Mouse (Mus musculus) kidney, postnatal 36 days (tissue): Measurements from ENCODE around the gene Kcnk6.
"Not testable (repeated sequence)": the region's sequence is repeated elsewhere in the genome, so short reads cannot be mapped to it uniquely, and the experiment has no call there.

Experiments used
- DNase-seq, 2 experiments: peaks; one replicate each; pipeline ENCODE4 v3.0.0; 2021 to 2022; ENCODE audit warnings: mixed read lengths in 2 of 2

Kcnk6 gene

GRCm38 (mm10) chr7:29194230-29194629, 38.1 kb downstream of the Kcnk6 start:
- DNase-seq = not testable (repeated sequence)

- DNase-seq = not testable (repeated sequence)
These were observed 51.0 kb downstream of the Kcnk6 start for GRCm38 (mm10) chr7:29181323-29181722.

GRCm38 (mm10) chr7:29180854-29181236, 51.5 kb downstream of the Kcnk6 start:
- no peak for DNase-seq

- DNase-seq = peak; percentile 98
These were observed 52.0 kb downstream of the Kcnk6 start, which contains the start of gene Psmd8 for GRCm38 (mm10) chr7:29180077-29180853. Psmd8 (minus strand) TSS chr7:29180701.

GRCm38 (mm10) chr7:29179323-29179722, 53.0 kb downstream of the Kcnk6 start:
- DNase-seq = no peak

- peak in 1 of 2 experiments; percentile 55 for DNase-seq
These were observed 54.2 kb downstream of the Kcnk6 start for GRCm38 (mm10) chr7:29178106-29178505.

GRCm38 (mm10) chr7:29172390-29173016, 59.8 kb downstream of the Kcnk6 start:
- no peak for DNase-seq
